ENCODE assay signal across 8 mouse cellular contexts in genomic region chr6:72233950-72234349, GRCm38 (mm10). TPM values are rescaled to one million over a fixed set of nuclear protein-coding genes. Genes with fewer than 3 reads are reported as not detected.
A peak's percentile ranks its signal among the peaks of the same experiment; 100 is the strongest.
DNase-seq lines count a peak whose midpoint lies in the region; ATAC-seq and TF ChIP-seq lines count a peak whose summit lies in the region.

No protein-coding gene starts in this region.

- peaks cover 22% of the 10 kb centered on the region for H3K4me1 ChIP-seq in cerebellum, adult 2 months (ENCODE audit: control insufficient read depth, insufficient read depth, low read length)
- peaks cover 13% of the 10 kb centered on the region for H3K4me1 ChIP-seq in spleen, adult 2 months (ENCODE audit: control insufficient read depth, insufficient read depth, insufficient read length)
- no peaks in the 10 kb centered on the region for H3K4me1 ChIP-seq in liver, embryonic 14.5 days (replicated peaks; ENCODE audit: control insufficient read depth in 2 of 2, insufficient read depth in 2 of 2, low read length in 1 of 2)

- H3K36me3 ChIP-seq in spleen, adult 2 months (ENCODE audit: control insufficient read depth, insufficient read depth, low read length), result no peaks in the 10 kb centered on the region
- H3K36me3 ChIP-seq in liver, embryonic 14.5 days (replicated peaks; ENCODE audit: control insufficient read depth, insufficient read depth, low read depth), result no peaks in the 10 kb centered on the region

- no peak overlapping the region for H3K27ac ChIP-seq in cerebellum, adult 2 months (ENCODE audit: insufficient read depth, low read length)
- H3K27ac ChIP-seq in spleen, adult 2 months (ENCODE audit: insufficient read depth, low read length), result peak overlapping the region; percentile 5; the same call in 1 of the 2 replicates
- no peak overlapping the region for H3K27ac ChIP-seq in liver, embryonic 14.5 days

- TF ChIP-seq POLR2A in cerebellum, adult 2 months (IDR thresholded peaks at IDR 0.05; ENCODE audit: borderline replicate concordance, insufficient read depth, low read length), result no peak
- no peak for TF ChIP-seq POLR2A in spleen, adult 2 months (IDR thresholded peaks at IDR 0.05; ENCODE audit: low read depth, low read length)

- TF ChIP-seq EP300 in liver, embryonic 14.5 days (IDR thresholded peaks at IDR 0.05; ENCODE audit: low read depth), result no peak

- no peak overlapping the region for H3K9ac ChIP-seq in liver, embryonic 14.5 days (replicated peaks)

- no peak for TF ChIP-seq CTCF in cerebellum, adult 2 months (IDR thresholded peaks at IDR 0.05; ENCODE audit: borderline replicate concordance, insufficient read depth, low read depth, low read length)
- TF ChIP-seq CTCF in spleen, adult 2 months (IDR thresholded peaks at IDR 0.05; ENCODE audit: extremely low read depth, insufficient read depth, insufficient read length, insufficient replicate concordance), result no peak
- TF ChIP-seq CTCF in liver, embryonic 14.5 days (IDR thresholded peaks at IDR 0.05; ENCODE audit: low read depth), result no peak

- H3K4me2 ChIP-seq in liver, embryonic 14.5 days (ENCODE audit: low read depth), result peak overlapping the region; percentile 58

- H3K4me3 ChIP-seq in cerebellum, adult 2 months (replicated peaks; ENCODE audit: insufficient read depth, low read depth, low read length), result peak overlapping the region; percentile 94
- H3K4me3 ChIP-seq in spleen, adult 2 months (ENCODE audit: extremely low read depth, insufficient read depth, insufficient read length), result peak overlapping the region; percentile 56
- H3K4me3 ChIP-seq in liver, embryonic 14.5 days (ENCODE audit: insufficient read depth in 1 of 2, low read depth in 2 of 2, low read length in 2 of 2), result peak overlapping the region in 1 of 2 experiments; percentile 13; a peak in 2 of 4 replicates

- no peaks in the 10 kb centered on the region for H3K27me3 ChIP-seq in cerebellum, adult 2 months (ENCODE audit: control insufficient read depth, insufficient read depth, low read length)
- peaks cover 19% of the 10 kb centered on the region for H3K27me3 ChIP-seq in spleen, adult 2 months (ENCODE audit: control insufficient read depth, insufficient read depth, low read length)
- peaks cover 62% of the 10 kb centered on the region for H3K27me3 ChIP-seq in liver, embryonic 14.5 days (ENCODE audit: control insufficient read depth, insufficient read depth, low read length)

- 2% methylated on average over 13 of the region's 13 CpGs for WGBS in cerebellum, adult 2 months
- 4% methylated on average over 11 of the region's 13 CpGs for WGBS in spleen, adult 2 months
- WGBS in liver, embryonic 14.5 days (ENCODE audit: insufficient replicate concordance), result 4% methylated on average over 12 of the region's 13 CpGs

- no peak for DNase-seq in cerebellum, adult 2 months
- DNase-seq in cerebellum, postnatal 36 days, result no peak
- no peak for DNase-seq in spleen, adult 2 months (ENCODE audit: low read depth in 1 of 2, low spot score in 2 of 2)
- DNase-seq in spleen, postnatal 10 days (ENCODE audit: low spot score in 2 of 2), result no peak
- DNase-seq in liver, embryonic 14.5 days (ENCODE audit: low read depth in 3 of 3, low spot score in 3 of 3), result no peak
- no peak for DNase-seq in c-Kit-positive CD71-positive TER-119-positive erythroid progenitor cells, embryonic 14.5 days (ENCODE audit: low spot score)
- DNase-seq in adrenal gland, adult 2 months, result no peak

- H3K9me3 ChIP-seq in liver, embryonic 14.5 days (ENCODE audit: control insufficient read depth, low read length), result no peaks in the 10 kb centered on the region

- ATAC-seq in liver, embryonic 14.5 days (ENCODE audit: insufficient read depth), result no peak
- ATAC-seq in erythroblast, adult 5-6 weeks (replicated peaks; ENCODE audit: low FRiP score, poor library complexity, severe bottlenecking), result no peak

RNA-seq across cellular contexts. Expression of gene Atoh8, which starts 1.4 kb away (rescaled TPM):
- polyA plus RNA-seq in cerebellum, adult 2 months (2012; rRNA removed), result 4.4 and 5.9 TPM in 2 replicates
- 9.3 and 10.7 TPM in 2 replicates for polyA plus RNA-seq in spleen, adult 2 months (2012; rRNA removed)
- polyA plus RNA-seq in liver, embryonic 14.5 days (2012; rRNA removed), result 0.40 and 0.48 TPM in 2 replicates
- polyA plus RNA-seq in liver, embryonic 14.5 days (2014; fragmentation: Nextera tagmentation; extraction: Ambion mirVana), result 0.29 and 0.53 TPM in 2 replicates
- not detected in 2 replicates for total RNA-seq in erythroblast, adult 5-6 weeks (2015; ENCODE audit: low replicate concordance)
- total RNA-seq in erythroblast, adult 5-6 weeks (2017; ENCODE audit: low replicate concordance), result not detected in 2 replicates
- total RNA-seq in adrenal gland, adult 2 months (2021), result 1 to 10 TPM; 2.3 to 3.1 TPM
- polyA plus RNA-seq in adrenal gland, adult 2 months (2012; rRNA removed), result 5.5 and 8.3 TPM in 2 replicates
